Mouse (Mus musculus) embryonic facial prominence, embryonic 11.5 days (tissue): ENCODE measurements around the gene Klhl29. TPM values are rescaled to one million over a fixed set of nuclear protein-coding genes. Genes with fewer than 3 reads are reported as not detected.

ENCODE experiments used
- ATAC-seq: fragments of 200-750 bp; cut with Nextera tagmentation; replicated peaks from 2 replicates; pipeline ENCODE4 v1.8.0; 2017; ENCODE audit warnings: low read depth; ENCODE audit not compliant: insufficient number of reproducible peaks, low FRiP score, low TSS enrichment
- DNase-seq: peaks from one replicate; pipeline ENCODE4 v3.0.0-alpha.2; 2015; ENCODE audit warnings: low spot score
- H3K27ac ChIP-seq: fragments of 300-500 bp; sonication (generic); replicated peaks from 2 replicates; pipeline ENCODE4 v1.5.1; 2014; ENCODE audit warnings: mild to moderate bottlenecking, low read depth, low read length, control low read depth
- H3K27me3 ChIP-seq: fragments of 300-500 bp; sonication (generic); 2 replicates; pipeline ENCODE4 v1.6.1; 2014; ENCODE audit warnings: mild to moderate bottlenecking, low read length, moderate library complexity, mixed read lengths; ENCODE audit not compliant: control insufficient read depth, insufficient read depth
- H3K36me3 ChIP-seq: fragments of 300-500 bp; sonication (generic); replicated peaks from 2 replicates; pipeline ENCODE4 v1.6.1; 2014; ENCODE audit warnings: low read depth, mild to moderate bottlenecking, low read length, moderate library complexity, mixed read lengths; ENCODE audit not compliant: control insufficient read depth, insufficient read depth
- H3K4me1 ChIP-seq: fragments of 300-500 bp; sonication (generic); 2 replicates; pipeline ENCODE4 v1.6.1; 2014; ENCODE audit warnings: low read length, mixed read lengths; ENCODE audit not compliant: control insufficient read depth, insufficient read depth
- H3K4me2 ChIP-seq: fragments of 300-500 bp; sonication (generic); 2 replicates; pipeline ENCODE4 v1.6.1; 2014; ENCODE audit warnings: low read depth, mild to moderate bottlenecking, control low read depth, low read length, moderate library complexity
- H3K4me3 ChIP-seq: fragments of 300-500 bp; sonication (generic); 2 replicates; pipeline ENCODE4 v1.5.1; 2014; ENCODE audit warnings: low read depth, low read length, control low read depth
- H3K9ac ChIP-seq: fragments of 300-500 bp; sonication (generic); replicated peaks from 2 replicates; pipeline ENCODE4 v1.6.1; 2014; ENCODE audit warnings: mild to moderate bottlenecking, control low read depth, low read length
- H3K9me3 ChIP-seq: fragments of 300-500 bp; sonication (generic); replicated peaks from 2 replicates; pipeline ENCODE4 v1.6.1; 2016; ENCODE audit warnings: mild to moderate bottlenecking, low read length, inconsistent platforms, mixed read lengths; ENCODE audit not compliant: control insufficient read depth
- WGBS: fragments of 180-500 bp; shearing (Covaris S2); extraction: QIAGEN DNeasy Blood & Tissue Kit; methylation state at CpG from one replicate; pipeline ENCODE4 v1.1.7; 2014; 5-methylcytosine and 5-hydroxymethylcytosine counted together
- polyA plus RNA-seq: library from polyadenylated mRNA; unstranded; fragments of >200 nt; fragmentation: Nextera tagmentation; extraction: Ambion mirVana; gene quantifications from 2 replicates; pipeline ENCODE4 v1.2.1, GENCODE M21; 2014

Gene Klhl29
- polyA plus RNA-seq, 1 experiment from 2014 or later: 1.9 TPM

GRCm38 (mm10) chr12:5188899-5189298 is 186.6 kb downstream of the Klhl29 start:
- DNase-seq: no peak
- 52% methylated on average over 7 of the region's 7 CpGs for WGBS
- H3K4me2 ChIP-seq: no peak overlapping the region
- H3K4me1 ChIP-seq: peaks cover 8% of the 10 kb centered on the region
- H3K9me3 ChIP-seq: no peaks in the 10 kb centered on the region
- no peaks in the 10 kb centered on the region for H3K36me3 ChIP-seq
- no peak overlapping the region for H3K4me3 ChIP-seq
- no peaks in the 10 kb centered on the region for H3K27me3 ChIP-seq
- no peak overlapping the region for H3K27ac ChIP-seq
- no peak overlapping the region for H3K9ac ChIP-seq
- ATAC-seq: peak; percentile 42; the same call in 1 of the 2 replicates

DNA sequence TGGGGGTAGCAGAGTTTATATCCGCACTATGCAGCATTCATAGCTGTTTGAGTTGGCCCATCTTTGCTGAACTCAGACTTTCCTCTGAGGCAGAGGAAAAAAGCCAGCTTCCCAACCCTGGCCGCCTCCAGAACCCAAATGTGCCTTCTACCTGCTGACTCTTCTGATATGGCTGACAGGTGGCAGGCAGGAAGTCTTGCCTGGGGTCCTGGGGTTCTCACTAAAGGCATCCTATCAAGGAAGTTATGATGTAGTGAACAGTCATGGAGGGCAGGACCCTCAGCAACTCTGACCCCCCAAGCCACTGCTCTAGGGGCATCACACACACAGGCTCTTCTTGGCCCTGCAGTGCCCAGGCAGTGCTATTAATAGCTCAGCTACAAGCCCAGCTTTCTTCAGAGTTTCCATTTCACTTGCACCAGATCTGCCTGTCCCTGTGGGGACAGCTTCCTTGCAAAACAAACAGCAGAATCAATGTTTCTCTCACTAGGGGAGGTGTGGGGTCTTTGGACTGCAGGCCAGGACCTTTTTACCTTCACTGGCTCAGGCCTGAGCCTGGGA is 187.6 kb downstream of the Klhl29 start:
- H3K36me3 ChIP-seq: no peaks in the 10 kb centered on the region
- H3K4me3 ChIP-seq: no peak overlapping the region
- H3K4me2 ChIP-seq: no peak overlapping the region
- H3K9ac ChIP-seq: no peak overlapping the region
- H3K9me3 ChIP-seq: no peaks in the 10 kb centered on the region
- ATAC-seq: no peak
- no peak for DNase-seq
- H3K4me1 ChIP-seq: peaks cover 8% of the 10 kb centered on the region
- WGBS: 76% methylated on average over 2 of the region's 2 CpGs
- no peak overlapping the region for H3K27ac ChIP-seq
- no peaks in the 10 kb centered on the region for H3K27me3 ChIP-seq

GRCm38 (mm10) chr12:5186645-5187044 is 188.8 kb downstream of the Klhl29 start:
- H3K27ac ChIP-seq: no peak overlapping the region
- WGBS: 90% methylated on average over 1 of the region's 1 CpGs
- no peak overlapping the region for H3K4me3 ChIP-seq
- H3K36me3 ChIP-seq: no peaks in the 10 kb centered on the region
- H3K4me1 ChIP-seq: peaks cover 3% of the 10 kb centered on the region
- DNase-seq (no peak), ATAC-seq (no peak)
- H3K27me3 ChIP-seq: no peaks in the 10 kb centered on the region
- H3K9me3 ChIP-seq: no peaks in the 10 kb centered on the region
- no peak overlapping the region for H3K4me2 ChIP-seq
- H3K9ac ChIP-seq: no peak overlapping the region

- no peak for DNase-seq
- no peak overlapping the region for H3K9ac ChIP-seq
- no peak overlapping the region for H3K4me3 ChIP-seq
- WGBS: 94% methylated on average over 6 of the region's 6 CpGs
- ATAC-seq: no peak
- H3K4me2 ChIP-seq: no peak overlapping the region
- H3K4me1 ChIP-seq: peaks cover 3% of the 10 kb centered on the region
- H3K27me3 ChIP-seq: no peaks in the 10 kb centered on the region
- no peaks in the 10 kb centered on the region for H3K36me3 ChIP-seq
- H3K9me3 ChIP-seq: no peaks in the 10 kb centered on the region
- H3K27ac ChIP-seq: no peak overlapping the region
Measured at GRCm38 (mm10) chr12:5185603-5186002, 189.9 kb downstream of the Klhl29 start.

GRCm38 (mm10) chr12:5182586-5182985 is 192.9 kb downstream of the Klhl29 start:
- H3K9me3 ChIP-seq: no peaks in the 10 kb centered on the region
- H3K9ac ChIP-seq: no peak overlapping the region
- H3K27me3 ChIP-seq: no peaks in the 10 kb centered on the region
- 80% methylated on average over 4 of the region's 4 CpGs for WGBS
- H3K4me2 ChIP-seq: no peak overlapping the region
- H3K4me3 ChIP-seq: no peak overlapping the region
- ATAC-seq (no peak), DNase-seq (no peak)
- H3K27ac ChIP-seq: no peak overlapping the region
- H3K4me1 ChIP-seq: no peaks in the 10 kb centered on the region
- no peaks in the 10 kb centered on the region for H3K36me3 ChIP-seq

DNA sequence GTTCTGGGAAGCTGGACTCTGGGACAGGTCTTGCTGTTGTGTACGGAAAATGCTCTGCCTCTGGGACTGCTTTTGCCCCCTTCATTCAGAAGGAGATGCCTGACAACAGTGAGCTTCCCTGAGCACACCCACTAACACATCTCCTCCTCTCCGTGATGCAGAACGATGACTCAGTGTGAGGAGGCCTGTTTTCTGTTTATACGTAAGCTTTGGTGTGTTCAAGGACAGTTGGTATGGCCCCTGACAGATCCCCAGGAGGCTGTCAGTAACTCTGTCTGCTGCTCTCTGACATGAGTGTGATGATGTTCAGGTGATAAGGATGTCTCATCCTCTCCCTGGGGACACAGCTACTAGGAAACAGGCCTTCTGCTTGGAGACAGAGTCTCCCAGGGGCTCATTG is 193.3 kb downstream of the Klhl29 start:
- DNase-seq (no peak), ATAC-seq (no peak)
- H3K9ac ChIP-seq: no peak overlapping the region
- H3K4me1 ChIP-seq: no peaks in the 10 kb centered on the region
- H3K27ac ChIP-seq: no peak overlapping the region
- H3K36me3 ChIP-seq: no peaks in the 10 kb centered on the region
- no peak overlapping the region for H3K4me3 ChIP-seq
- 74% methylated on average over 4 of the region's 4 CpGs for WGBS
- no peaks in the 10 kb centered on the region for H3K27me3 ChIP-seq
- H3K4me2 ChIP-seq: no peak overlapping the region
- no peaks in the 10 kb centered on the region for H3K9me3 ChIP-seq

DNA sequence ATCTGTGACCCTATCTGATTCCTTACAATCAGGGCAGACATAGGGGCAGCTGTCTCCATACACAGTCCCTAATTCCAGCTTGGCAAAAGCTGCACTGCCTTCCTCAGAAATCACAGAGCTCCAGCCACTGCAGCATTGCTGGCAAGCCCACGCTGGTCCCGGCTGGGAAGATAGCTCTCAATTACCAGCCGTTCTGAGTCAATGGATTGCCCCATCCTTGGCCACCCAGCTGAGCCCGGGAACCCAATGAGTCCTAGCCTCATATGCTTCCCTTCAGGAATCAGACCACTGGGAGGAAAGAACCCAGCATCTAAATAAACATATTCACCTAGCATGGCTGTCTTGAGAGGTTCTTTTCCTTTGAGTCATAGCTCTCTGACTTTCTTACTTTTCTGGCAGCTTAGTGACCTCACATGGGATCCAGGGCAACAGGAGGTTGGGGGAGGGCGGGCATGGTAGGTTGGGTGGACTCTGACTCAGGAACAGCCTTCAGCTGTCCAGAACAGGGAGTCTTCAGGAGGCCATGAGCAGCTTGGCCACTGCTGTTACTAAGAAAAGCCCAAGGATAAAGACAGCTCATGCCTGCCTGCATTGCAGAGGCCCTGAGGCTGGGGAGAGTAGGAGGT is 198.7 kb downstream of the Klhl29 start:
- ATAC-seq (no peak), DNase-seq (no peak)
- Histone ChIP-seq H3K9me3 (no peaks in the 10 kb centered on the region), H3K4me3 (no peak overlapping the region), H3K9ac (no peak overlapping the region), H3K27ac (no peak overlapping the region), H3K4me1 (no peaks in the 10 kb centered on the region), H3K4me2 (no peak overlapping the region), H3K27me3 (no peaks in the 10 kb centered on the region), H3K36me3 (no peaks in the 10 kb centered on the region)
- WGBS: 78% methylated on average over 5 of the region's 5 CpGs

GRCm38 (mm10) chr12:5166141-5166540 is 209.3 kb downstream of the Klhl29 start:
- Histone ChIP-seq H3K9me3 (no peaks in the 10 kb centered on the region), H3K36me3 (no peaks in the 10 kb centered on the region), H3K27ac (no peak overlapping the region), H3K9ac (no peak overlapping the region), H3K4me3 (no peak overlapping the region), H3K4me1 (no peaks in the 10 kb centered on the region; the same call in 1 of the 2 replicates), H3K27me3 (no peaks in the 10 kb centered on the region), H3K4me2 (no peak overlapping the region)
- DNase-seq (no peak), ATAC-seq (0 out of 2 replicates have a peak, but pooled peaks have one; percentile 48)
- 39% methylated on average over 6 of the region's 6 CpGs for WGBS
